Mouse (Mus musculus) right cerebral cortex, postnatal 25 days (tissue): ENCODE measurements around the gene Nhsl2.

Source experiments
- DNase-seq: peaks from one replicate; pipeline ENCODE4 v3.0.0; 2022

Gene Nhsl2

DNA sequence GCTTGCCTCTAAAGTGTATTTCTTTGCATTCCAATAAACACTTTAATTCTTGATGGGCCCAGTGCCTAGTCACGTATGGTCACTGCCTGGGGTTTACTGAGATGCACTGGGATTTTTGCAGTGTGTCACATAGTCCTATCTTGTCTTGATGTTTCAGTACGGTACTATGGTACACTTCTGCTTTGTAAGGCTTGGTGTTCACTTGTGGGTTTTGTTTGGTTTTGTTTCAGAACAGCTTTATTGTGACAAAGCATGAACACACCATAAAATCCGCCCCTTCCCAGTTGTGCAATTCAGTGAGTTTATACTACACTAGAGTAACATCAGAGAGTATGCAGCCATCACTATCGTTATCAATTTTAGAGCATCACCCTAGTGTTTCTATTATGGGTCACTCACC, 204.8 kb downstream of the Nhsl2 start:
- no peak for DNase-seq

GRCm38 (mm10) chrX:102059437-102059836, 210.3 kb downstream of the Nhsl2 start:
- no peak for DNase-seq

GRCm38 (mm10) chrX:102060243-102060642, 211.1 kb downstream of the Nhsl2 start:
- DNase-seq: no peak

DNA sequence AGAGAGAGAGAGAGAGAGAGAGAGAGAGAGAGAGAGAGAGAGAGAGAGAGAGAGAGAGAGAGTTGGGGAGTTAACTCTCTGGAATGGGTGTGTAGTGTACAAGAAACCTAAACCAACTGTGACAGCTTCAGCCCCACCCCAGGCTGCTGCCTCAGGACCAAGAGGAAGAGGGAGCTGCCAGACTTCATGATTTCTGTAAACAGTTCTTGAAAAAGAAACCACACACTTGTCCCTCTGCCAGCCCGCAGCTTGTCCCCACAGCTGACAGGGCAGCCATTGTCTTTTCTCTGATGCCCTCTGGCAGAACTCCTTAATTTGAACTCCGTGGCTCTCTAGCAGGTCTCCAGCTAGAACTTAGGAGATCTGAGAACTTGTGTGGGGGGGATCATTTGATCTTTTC, 211.7 kb downstream of the Nhsl2 start:
- DNase-seq: no peak

DNA sequence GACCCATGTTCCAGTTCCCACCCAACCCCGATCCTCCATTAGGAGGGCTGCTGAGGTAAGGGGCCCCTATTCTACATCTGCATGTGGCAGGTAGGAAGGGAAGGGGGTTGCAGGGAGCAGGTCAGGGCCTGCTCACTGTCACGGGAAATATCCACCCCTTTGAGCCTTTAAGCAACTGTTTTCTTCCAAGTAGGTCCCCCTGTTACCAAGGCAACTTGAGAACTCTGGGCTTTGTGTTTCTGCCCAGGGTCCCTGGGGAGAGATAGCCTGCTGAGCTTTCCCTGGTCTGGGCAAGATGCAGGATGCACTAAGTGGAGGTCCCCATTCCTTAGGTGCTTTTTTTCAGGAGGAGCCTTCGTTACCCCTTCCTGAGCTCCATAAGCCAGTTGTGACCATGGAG, 214.9 kb downstream of the Nhsl2 start:
- DNase-seq: no peak

GRCm38 (mm10) chrX:102065213-102065775, 216.1 kb downstream of the Nhsl2 start:
- no peak for DNase-seq

GRCm38 (mm10) chrX:102066134-102066533, 216.9 kb downstream of the Nhsl2 start:
- DNase-seq: peak; percentile 62

DNA sequence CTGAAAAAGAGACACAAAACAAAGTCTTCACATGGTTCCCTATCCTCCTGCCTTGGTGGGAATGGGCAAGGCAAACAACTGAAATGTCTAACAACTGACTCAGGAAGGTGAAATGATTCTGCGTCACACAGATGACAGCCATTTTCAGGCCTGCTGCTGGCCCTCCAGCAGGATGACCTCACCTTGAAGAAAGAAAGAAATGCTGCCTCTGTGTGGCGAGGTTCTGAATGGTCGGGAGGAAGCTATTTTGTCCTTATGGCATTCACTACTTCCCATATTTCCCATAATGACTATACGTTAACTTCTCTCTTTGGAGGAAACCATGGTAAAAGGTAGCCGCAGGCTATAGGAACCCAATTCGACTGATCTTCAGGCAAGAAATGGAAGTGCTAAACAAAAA, 217.9 kb downstream of the Nhsl2 start:
- no peak for DNase-seq

DNA sequence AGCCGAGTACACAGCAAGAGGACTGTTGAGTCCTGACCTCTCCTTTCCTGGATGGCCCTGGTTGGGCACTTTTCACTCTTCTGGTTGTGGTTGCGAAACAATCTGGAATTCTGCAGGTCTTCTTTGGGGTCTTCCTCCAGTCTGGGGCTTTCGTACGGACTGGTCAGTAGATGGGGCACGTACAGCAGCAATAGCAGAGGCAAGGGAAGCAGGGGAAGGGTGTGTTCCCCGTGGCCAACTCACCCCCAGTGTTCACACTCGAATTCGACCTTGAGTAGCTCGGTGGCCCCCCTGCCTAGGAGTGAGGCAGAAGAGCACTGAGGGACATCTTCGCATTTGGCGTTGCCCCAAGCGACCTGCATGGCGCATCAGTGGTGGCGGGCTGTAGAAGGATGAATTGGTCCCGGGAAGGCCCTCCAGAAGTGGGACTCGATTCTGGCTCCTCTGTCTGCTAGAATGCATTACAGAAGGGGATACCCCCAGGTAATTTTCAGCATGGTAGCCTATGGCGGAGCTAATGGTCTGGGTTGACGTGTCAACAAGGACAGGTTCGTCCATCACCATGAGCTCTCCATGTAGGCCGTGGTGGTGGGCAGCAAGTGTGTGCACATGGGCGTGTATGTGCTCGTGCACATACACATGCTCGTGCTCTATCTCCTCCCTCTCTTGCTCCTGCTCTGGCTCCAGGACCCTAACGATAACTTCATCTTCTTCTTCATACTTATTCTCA, 219.8 kb downstream of the Nhsl2 start:
- no peak for DNase-seq

DNA sequence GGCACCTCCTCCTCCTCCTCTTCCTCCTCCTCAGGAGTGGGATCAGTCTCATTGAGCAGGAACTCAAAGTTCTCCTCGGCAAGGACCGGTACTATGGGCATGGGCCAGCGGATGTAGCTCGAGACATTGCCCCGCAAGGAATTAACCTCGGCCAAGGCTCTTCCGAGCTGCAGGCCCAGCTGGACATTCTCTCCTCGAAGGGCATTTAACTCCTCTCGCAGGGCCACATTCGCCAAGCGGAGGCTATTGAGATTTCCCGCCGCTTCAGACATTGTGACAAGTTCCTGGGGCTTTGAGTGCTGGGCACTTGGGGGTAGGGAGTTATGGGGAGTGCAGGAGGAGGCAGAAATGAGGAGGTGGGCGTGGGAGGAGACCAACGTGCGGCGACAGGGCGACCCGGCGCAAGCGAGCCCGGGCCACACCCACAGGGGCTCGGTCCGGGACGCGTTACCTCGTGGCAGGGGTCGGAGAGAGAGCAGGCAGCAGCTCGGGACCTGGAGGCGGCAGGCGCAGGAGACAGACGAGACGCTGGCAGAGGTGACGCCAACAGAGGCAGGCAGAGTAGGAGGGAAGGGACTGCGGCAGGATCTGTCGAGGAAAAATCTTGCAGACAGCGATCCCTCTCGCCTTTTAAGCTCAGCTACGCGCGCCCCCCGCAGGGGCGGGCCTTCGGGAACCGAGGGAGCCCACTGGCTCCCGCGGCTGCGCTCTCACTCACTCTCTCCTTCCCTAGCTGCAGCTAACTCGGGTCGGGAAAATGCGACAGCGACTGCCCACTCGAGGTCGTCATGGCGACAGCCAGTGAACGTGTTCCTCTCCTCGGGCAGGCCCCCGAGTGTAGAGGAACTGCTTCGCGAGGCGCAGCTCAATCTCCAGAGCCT, 221.6 kb downstream of the Nhsl2 start, which contains the start of gene Rtl5:
Gene Rtl5 (minus strand): TSS at position 714 of the 881 bp plus-strand sequence.
- DNase-seq: peak; percentile 77

DNA sequence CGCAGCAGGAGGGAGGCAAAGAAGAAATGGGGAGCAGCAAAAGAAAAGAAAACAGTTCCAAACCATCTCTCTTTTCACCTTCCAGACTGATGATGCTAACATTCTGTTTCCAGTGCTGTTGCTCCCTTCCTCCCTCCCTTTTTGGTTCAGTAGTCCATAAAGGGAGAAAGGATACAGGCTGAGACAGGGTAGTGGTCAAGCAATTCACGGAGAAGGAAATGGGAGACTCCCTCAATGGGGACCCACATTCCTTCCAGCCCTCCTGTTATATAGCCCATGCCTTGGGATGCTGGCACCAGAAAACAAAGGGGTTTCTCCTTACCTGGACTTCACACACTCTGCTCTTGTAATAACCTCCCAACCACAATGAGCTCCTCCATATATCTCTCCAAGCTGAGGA, 222.3 kb downstream of the Nhsl2 start:
- no peak for DNase-seq

DNA sequence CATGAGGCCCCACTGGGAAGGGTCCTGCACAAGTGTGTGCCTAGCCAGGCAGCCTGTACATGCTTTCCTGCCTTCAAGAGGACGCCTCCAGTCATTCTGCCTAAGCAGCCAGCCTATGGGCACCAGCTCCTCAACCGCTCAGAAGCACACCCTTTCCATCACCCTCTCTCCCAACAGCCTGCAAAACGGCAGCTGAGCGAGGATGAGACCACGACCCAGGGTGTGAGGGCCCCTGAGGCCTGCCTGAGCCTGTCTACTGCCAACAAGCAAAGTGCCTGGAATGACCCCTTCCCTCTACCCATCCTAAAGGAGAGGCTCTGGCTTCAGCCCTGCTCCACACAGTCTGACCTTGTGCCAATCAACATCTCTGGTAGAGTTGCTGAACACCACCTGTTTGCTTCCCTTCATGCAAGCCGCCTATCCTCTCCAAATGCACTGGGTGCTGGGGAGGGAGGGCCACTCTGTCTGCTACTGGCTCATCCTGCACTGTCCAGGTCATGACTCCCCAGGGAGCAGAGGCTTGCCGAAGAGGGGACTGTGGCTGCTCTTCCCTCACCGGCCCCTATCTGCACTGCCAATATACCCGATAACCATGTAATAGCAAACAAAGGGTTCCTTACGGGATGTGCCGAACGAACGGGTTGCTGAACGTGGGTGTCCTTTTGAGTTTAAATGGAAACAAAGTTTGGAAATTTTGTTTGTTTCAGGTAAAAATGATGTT, 224.6 kb downstream of the Nhsl2 start:
- DNase-seq: no peak

DNA sequence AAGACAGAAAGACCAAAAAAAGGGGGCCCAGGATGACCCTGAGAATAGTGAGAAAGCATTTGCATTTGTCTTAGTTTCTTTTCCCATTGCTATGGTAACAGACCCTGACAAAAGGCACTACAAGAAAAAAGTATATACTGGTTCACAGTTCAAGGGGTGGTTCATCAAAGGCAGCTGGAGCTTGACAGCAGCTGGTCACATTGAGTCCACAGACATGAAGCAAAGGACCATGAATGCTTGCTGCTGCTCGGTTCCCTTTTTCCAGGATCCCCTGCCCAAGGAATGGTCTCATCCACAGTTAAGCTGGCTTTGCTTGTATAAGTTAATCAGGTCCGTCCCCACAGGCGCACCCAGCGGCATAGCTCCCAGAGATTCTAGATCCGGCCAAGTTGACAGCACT, 225.2 kb downstream of the Nhsl2 start:
- no peak for DNase-seq

GRCm38 (mm10) chrX:102075158-102075557, 226.0 kb downstream of the Nhsl2 start:
- no peak for DNase-seq

GRCm38 (mm10) chrX:102076886-102077765, 227.9 kb downstream of the Nhsl2 start:
- no peak for DNase-seq

GRCm38 (mm10) chrX:102081076-102081475, 231.9 kb downstream of the Nhsl2 start:
- no peak for DNase-seq

- DNase-seq: no peak
Observed at GRCm38 (mm10) chrX:102081573-102082279, 232.5 kb downstream of the Nhsl2 start.

DNA sequence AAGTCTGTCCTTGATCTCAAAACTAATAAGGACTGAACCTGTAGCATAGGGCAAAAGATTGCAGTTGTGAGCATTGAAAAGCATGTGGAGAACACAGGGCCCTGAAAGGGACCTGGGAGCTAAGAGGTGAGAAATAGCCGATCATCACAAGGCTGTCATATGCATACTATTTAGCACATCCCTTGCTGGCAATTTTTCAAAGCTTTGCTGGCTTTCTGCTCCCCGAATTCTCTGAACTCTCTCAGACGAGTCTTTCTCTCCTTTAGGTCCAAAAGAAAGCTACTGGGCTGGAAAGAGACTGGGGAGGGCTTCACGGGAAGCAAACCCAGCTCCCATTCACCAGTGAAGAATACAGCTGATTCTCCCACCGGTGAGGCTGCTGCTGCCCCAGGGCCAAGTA, 233.2 kb downstream of the Nhsl2 start:
- no peak for DNase-seq

- DNase-seq: no peak
Observed at GRCm38 (mm10) chrX:102085798-102086443, 236.7 kb downstream of the Nhsl2 start.

- no peak for DNase-seq
Observed at GRCm38 (mm10) chrX:102090605-102091004, 241.4 kb downstream of the Nhsl2 start.

DNA sequence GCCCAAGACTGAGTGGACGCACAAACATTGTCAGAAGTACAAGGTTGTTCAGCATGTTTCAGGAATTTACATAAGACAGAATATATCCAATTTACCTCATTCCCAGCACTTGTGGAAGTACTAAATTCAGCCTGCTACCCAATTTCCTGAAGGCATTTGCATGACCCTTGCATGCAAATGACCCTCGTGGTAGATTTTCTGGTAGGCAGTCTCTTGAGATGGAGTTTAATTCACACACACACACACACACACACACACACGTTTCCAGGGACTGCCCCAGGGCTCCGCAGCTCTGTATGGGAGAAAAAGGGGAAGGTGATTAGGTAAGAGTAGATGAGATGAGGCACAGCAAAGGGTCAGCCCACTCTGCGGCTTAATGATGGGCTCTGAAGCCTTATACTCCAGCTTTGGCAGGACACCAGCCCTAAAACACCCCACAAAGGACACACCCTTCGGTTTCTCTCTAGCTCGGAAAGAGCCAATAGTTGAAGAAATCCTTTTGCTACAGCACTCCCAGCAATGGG, 245.3 kb downstream of the Nhsl2 start:
- no peak for DNase-seq
